Mouse (Mus musculus) adrenal gland, postnatal 14 days (tissue): ENCODE results near the gene Npat. TPM values are rescaled to one million over a fixed set of nuclear protein-coding genes. Genes with fewer than 3 reads are reported as not detected.
A peak's percentile ranks its signal among the peaks of the same experiment; 100 is the strongest.

Source experiments
- DNase-seq: peaks from one replicate; pipeline ENCODE4 v3.0.0; 2021; ENCODE audit warnings: mixed read lengths
- long read RNA-seq, 2 experiments: library from polyadenylated mRNA; stranded (forward); transcript quantifications; one replicate each; pipeline ENCODE4 v2.0.0; 2021
- total RNA-seq: library from RNA; stranded (reverse); gene quantifications from 2 replicates; pipeline ENCODE4 v1.2.3, GENCODE M21; 2021

The Npat gene
- total RNA-seq, result 12.7 and 13.1 TPM in 2 replicates
- long read RNA-seq, experiment 1, full-length matches to known transcripts, result 4 of 5 reads
- long read RNA-seq, experiment 1, partial matches to known transcripts, result 1 of 5 reads
- long read RNA-seq, experiment 1, other reads (novel, unspliced or antisense), result 0 of 5 reads
- long read RNA-seq, experiment 2, full-length matches to known transcripts, result 1 of 2 reads
- long read RNA-seq, experiment 2, partial matches to known transcripts, result 1 of 2 reads
- long read RNA-seq, experiment 2, other reads (novel, unspliced or antisense), result 0 of 2 reads

GRCm38 (mm10) chr9:53536558-53537320, at the start of gene Npat, which contains the start of gene Atm:
Gene Npat, plus strand, starts transcription at chr9:53537047.
Gene Atm, minus strand, starts transcription at chr9:53536740.
- DNase-seq, result peak; percentile 100

DNA sequence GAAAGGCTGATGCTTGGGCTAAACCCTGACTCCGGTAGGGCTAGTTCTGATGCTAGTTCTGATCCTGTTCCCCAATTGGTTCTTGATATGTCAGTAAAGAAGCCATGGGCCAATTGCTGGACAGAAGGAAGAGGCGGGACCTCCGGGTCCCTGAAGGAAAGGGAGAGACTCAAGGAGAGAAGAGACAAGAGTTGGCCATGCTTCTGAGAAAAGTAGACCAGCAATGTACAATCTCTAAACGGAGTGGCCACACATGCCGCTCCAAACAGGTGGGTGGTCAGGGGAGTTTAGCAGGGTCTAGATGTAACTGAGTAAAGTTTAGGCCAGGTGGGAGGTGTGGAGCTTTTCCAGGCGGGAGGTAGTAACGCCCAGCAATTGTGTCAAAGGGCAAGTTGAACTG, 28.8 kb upstream of the Npat start:
- DNase-seq, result peak; percentile 9

DNA sequence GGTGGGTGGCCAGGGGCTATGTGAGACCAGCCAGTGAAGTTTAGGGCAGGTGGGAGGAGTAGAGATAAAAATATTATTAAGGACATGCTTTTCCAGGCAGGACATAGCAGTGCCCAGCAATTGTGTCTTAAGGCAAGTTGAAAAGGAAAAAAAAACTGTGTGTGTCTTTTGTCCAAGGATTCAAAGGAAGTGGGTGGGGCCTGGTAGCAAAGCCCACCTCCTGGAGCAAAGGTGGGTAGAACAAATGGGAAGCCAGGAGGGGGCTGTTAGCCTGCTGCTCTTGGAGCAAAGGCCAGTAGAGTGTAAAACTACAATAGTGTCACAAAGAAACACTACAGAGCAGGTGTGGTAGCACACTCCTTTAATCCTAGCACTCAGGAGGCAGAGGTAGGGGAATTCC, 22.8 kb upstream of the Npat start:
- DNase-seq, result no peak

DNA sequence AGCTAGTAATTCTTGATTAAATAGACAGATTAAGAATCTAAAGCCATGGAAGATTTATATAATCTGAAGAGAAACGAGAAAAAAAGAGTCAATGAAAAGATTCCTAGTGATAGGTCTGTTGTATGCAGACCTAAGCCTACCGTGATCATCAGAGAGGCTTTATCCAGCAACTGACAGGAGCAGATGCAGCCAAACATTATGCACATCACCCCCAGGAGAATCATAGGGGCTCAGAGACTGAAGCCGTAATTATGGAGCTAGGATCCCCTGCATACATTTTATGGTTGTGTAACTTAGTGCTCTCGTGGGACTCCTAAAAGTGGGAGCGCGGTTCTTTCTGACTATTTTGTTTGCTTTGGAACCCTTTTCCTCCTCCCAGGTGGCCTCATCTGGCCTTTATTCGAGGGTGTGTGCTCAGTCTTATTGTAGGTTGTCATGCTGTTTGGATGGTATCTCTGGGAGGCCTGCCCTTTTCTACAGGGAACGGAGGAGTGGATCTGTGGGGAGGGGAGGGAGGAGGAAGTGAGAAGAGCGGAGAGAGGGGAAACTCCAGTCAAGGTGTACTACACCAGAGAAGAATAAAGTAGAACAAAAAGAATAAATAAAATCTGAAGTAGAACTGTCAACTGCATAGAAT, 19.4 kb upstream of the Npat start:
- no peak for DNase-seq

GRCm38 (mm10) chr9:53535416-53536320, 1.2 kb upstream of the Npat start:
- DNase-seq, result peak; percentile 11

DNA sequence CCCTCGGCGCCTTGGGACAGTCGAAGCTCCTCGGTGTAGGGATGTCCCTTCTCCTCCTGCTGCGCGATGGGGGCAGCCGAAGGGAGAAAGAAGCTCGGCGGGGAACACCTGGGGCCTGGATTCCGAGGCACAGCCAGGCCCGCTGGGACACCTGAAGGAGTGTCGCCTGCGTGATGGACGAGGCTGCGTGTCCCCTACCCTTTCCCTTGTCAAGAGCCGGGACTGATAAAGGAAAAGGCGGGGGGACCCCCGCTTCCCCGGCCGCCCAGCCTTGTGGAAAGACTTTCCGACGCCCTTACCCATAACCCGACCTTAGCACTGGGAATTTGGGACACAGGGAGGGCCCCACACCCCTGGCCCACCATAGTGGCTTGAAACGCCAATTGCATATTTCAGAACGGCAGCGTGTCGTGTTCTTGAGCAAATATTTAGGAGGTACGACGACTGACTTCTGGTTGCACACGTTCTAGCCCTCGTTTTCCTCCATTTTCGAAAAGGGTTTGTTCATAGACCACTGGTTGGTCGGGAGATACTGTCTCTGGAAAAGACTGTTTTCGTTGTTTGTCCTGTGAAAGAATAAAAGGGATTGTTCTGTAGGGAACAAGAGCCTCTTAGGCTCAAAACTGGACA, 604 bp downstream of the Npat start:
- no peak for DNase-seq

DNA sequence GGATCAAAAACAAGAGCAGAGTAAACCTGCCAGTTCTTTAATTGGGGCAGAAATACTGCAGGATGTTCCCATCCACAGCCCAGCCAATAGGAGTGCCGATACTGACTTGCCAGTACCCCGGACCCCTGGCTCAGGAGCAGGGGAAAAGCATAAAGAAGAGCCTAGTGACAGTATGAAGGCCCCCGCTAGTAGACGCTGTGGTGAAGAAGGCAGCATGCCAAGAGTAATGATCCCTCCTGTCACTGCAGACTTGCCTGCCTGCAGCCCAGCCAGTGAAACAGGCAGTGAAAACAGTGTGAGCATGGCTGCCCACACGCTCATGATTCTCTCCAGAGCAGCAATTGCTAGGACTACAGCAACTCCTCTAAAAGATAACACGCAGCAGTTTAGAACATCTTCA, 33.8 kb downstream of the Npat start:
- DNase-seq, result peak; percentile 25

DNA sequence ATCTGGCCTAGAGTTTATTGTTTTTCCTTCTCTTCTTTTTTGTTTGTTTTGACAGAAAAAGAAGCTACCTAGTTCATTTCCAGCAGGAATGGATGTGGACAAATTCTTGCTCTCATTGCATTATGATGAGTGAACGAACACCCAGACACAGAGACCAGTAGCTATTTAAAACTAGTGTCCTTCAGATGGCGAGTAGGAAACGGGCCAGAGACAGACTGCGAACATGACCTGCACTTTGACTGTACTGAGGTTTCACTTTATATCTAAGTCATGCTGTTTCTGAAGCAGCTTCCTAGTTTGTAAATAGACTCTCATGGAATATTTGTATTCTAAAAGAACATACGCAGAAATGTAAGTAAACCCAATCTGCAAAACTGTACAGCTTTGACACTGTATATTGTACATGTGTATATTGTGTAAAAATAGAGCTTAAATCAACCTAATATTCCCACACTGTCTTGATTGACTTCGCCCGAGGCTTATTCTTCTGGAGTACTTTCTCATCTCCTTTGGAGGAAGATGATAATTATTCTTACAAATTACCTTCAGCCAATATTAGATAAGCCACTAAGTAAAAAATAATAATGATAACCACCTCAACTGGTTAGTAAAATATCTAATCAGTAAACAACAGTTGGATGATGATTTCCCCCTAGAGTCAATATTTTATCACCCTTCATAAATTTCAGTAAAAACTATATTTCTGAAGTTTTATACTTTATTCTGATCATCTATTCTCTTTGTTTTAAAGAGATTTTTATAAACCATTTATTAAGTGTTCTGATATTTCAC, 35.9 kb downstream of the Npat start:
- no peak for DNase-seq

GRCm38 (mm10) chr9:53575721-53576120, 38.9 kb downstream of the Npat start:
- no peak for DNase-seq

- no peak for DNase-seq
These were observed 45.0 kb downstream of the Npat start for GRCm38 (mm10) chr9:53581870-53582269.

- DNase-seq, result peak; percentile 82
These were observed 57.9 kb downstream of the Npat start for GRCm38 (mm10) chr9:53594764-53595163.

DNA sequence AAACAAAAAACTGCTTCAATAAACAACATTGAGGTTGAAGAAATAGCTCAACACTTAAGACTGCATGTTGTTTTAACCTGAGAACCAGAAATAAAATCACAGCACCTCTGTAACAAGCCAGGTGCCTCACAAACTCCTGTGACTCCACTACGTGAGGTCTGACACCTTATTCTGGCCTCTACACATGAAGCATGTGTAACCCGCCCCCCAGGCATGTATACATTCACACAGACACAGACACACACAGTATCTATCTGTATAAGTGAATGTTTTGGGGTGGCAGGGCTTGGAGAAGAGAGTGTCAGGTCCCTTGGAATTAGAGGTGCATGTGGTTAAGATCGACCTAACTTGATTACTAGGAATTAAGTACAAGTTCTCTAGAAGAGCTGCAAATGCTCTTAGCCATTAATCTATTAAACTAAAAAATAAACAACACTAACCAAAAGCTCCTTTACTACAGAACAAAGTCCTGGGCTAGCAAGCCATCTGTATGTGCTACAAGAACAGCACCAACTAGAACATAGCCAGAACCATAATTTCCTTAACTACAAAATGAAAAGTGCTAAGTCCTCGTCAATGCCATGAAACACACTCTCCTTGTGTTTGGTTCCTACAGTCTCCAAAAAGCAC, 60.2 kb downstream of the Npat start:
- no peak for DNase-seq

GRCm38 (mm10) chr9:53598631-53599030, 61.8 kb downstream of the Npat start:
- DNase-seq, result no peak

DNA sequence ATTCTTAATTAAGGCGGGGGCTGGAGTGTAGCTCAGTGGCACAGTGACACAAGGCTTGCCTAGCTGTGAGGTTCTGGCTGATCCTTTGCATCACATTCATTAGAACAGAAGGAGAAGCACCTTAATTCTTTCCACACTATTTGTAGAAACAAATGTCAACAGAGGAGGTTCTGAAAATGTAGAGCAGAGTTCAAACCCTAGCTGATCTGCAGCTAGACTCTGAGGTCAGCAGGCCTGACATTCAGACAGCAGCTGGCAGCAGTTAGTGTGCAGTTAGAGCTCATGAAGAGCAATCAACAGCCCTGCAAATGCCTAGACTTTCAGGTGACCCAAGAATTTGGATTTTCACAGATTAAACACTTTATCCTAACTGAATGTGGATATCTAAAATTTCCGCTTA, 64.7 kb downstream of the Npat start:
- DNase-seq, result no peak

- peak; percentile 72 for DNase-seq
These were observed 66.5 kb downstream of the Npat start for GRCm38 (mm10) chr9:53603384-53603783.

DNA sequence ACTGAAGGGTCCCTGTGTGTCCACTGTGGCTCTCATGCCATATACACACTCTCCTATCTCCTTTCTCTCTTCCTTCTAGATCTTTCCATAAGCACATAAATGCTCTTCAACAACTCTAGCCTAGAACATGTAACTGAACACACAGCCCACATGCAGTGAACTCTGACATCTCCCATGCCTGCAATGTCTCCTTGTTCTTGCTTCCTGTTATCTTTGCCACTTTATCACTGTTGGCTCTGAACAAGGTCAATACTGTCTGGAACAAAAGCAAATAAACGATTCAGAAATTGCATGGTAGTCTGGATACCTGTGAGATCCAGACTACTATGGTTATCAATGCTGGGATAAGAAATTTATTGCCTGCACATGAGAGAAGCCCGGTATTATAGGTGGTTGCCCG, 67.0 kb downstream of the Npat start:
- DNase-seq, result no peak

- DNase-seq, result no peak
These were observed 68.1 kb downstream of the Npat start for GRCm38 (mm10) chr9:53604954-53605353.

DNA sequence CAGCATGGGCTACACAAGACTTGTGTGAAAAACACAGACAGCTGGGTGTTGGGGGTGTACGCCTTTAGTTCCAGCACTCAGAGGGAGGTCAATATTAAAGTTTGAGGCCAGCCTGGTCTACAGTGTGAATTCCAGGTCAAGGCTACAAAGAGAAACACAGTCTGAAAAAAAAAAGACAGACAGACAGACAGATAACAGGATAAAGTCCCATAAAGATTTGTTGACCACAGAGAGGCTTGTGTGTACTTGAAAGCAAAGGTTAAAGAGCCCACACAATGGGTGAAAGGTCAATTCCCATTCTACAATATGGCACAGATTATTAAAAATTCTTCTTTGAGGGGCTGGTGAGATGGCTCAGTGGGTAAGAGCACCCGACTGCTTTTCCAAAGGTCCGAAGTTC, 70.3 kb downstream of the Npat start:
- DNase-seq, result no peak

DNA sequence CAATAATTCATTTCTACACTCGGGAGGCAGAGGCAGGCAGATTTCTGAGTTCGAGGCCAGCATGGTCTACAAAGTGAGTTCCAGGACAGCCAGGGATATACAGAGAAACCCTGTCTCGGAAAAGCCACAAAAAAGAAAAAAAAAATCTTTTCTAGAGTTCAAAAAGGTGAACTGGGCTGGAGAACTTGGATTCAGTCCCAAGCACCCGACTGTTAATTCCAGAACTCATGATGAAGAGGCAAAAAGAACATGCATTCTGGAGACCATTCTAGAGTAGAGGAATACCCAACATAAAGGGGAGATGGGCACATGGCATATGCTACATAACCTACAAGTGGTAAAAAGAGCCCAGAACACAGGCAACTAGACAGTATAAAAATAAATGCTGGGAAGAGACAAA, 71.0 kb downstream of the Npat start:
- no peak for DNase-seq

DNA sequence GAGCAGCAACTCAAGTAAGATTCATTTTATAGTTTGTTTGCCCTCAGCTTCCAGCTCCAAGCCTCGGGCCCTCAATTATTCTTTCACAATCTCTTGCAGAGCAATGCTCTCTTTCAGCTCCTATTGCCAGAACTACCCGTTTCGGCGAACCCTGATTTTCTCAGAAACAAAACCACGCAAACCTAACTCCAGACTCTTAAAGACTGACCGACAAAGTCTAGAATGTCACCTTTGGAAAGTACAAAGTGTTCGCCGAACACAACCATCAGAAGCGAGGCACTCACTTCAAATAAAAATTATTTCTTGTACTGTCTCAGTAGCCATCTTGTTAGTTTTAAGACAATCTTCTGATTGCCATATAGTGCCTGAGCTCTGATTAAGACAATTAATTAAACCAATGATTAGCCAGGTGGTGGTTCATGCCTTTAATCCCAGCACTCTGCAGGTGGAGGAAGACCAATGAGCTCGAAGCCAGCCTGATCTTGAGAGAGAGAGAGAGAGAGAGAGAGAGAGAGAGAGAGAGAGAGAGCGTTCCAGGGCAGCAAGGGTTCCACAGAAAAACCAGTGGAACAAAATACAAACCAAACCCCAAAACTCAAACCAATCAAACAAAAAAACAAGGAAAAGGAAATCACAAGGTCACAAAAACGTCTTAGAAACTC, 72.6 kb downstream of the Npat start:
- DNase-seq, result no peak
